In the genomic region with DNA sequence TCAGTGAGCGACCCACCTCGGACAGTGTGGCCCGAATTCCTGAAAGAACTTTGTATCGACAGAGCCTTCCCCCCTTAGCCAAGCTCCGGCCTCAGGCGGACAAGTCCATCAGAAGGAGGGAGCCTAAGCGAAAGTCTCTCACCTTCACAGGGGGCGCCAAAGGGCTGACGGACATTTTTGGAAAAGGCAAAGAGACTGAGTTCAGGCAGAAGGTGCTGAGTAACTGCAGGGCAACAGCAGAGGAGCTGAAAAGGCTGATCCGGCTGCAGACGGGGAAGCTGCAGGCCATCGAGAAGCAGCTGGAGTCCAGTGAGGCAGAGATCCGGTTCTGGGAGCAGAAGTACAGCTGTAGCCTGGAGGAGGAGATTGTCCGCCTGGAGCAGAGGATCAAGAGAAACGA, we compare ENCODE assay signal across 10 mouse cellular contexts. TPM values are rescaled to one million over a fixed set of nuclear protein-coding genes. Genes with fewer than 3 reads are reported as not detected.
DNase-seq lines count a peak whose midpoint lies in the region; ATAC-seq and TF ChIP-seq lines count a peak whose summit lies in the region.
"Had no signal": no experiment of that assay in that cellular context is flagged by ENCODE, and none has a peak within 500 bp of the region (broad histone marks: within the 10 kb centered on the region; RNA-seq: fewer than 3 reads in every experiment).

No protein-coding gene starts in this region.

- TF ChIP-seq POLR2A in kidney, adult 2 months (IDR thresholded peaks at IDR 0.05; ENCODE audit: low read depth, low read length): no peak

- ATAC-seq in kidney, embryonic 15.5 days (replicated peaks; ENCODE audit: low FRiP score): peak; percentile 38; the same call in 1 of the 2 replicates
- no peak for ATAC-seq in stomach, postnatal 0 days (ENCODE audit: low FRiP score, low TSS enrichment)

- TF ChIP-seq EP300 in stomach, postnatal 0 days (optimal IDR thresholded peaks at IDR 0.05): no peak

- H3K9ac ChIP-seq in kidney, embryonic 15.5 days: no peak overlapping the region
- H3K9ac ChIP-seq in stomach, postnatal 0 days (ENCODE audit: low read length): 0 out of 2 replicates have a peak overlapping the region, but pooled peaks have one; percentile 13
- H3K9ac ChIP-seq: lung, embryonic 15.5 days had no signal

- H3K4me2 ChIP-seq in kidney, embryonic 15.5 days: peak overlapping the region; percentile 36
- no peak overlapping the region for H3K4me2 ChIP-seq in stomach, postnatal 0 days (replicated peaks; ENCODE audit: low read depth)
- H3K4me2 ChIP-seq: lung, embryonic 15.5 days had no signal

- no peaks in the 10 kb centered on the region for H3K9me3 ChIP-seq in kidney, embryonic 15.5 days (replicated peaks)
- H3K9me3 ChIP-seq in stomach, postnatal 0 days (ENCODE audit: control insufficient read depth, low read length): no peaks in the 10 kb centered on the region
- H3K9me3 ChIP-seq: lung, embryonic 15.5 days had no signal

- peaks cover 6% of the 10 kb centered on the region; the same call in 1 of the 2 replicates for H3K4me1 ChIP-seq in kidney, embryonic 15.5 days
- H3K4me1 ChIP-seq in kidney, adult 2 months (ENCODE audit: control insufficient read depth, insufficient read depth, low read length): peaks cover 8% of the 10 kb centered on the region; the same call in 1 of the 2 replicates
- no peaks in the 10 kb centered on the region for H3K4me1 ChIP-seq in stomach, postnatal 0 days (replicated peaks; ENCODE audit: control insufficient read depth, insufficient read depth)
- H3K4me1 ChIP-seq: lung, embryonic 15.5 days had no signal

- peak; percentile 64 to 68 for DNase-seq in cerebellum, postnatal 10 days
- no peak for DNase-seq in cerebellum, adult 11-12 months
- no peak for DNase-seq in kidney, adult 2 months
- DNase-seq in testis, postnatal 10 days (ENCODE audit: low spot score): peak; percentile 63
- DNase-seq in testis, postnatal 14 days (ENCODE audit: low spot score): no peak
- DNase-seq in stomach, postnatal 0 days (ENCODE audit: low spot score): no peak
- DNase-seq in natural killer cell, adult 2 months (ENCODE audit: low spot score in 2 of 2): no peak
- DNase-seq: gastrocnemius, postnatal 36 days had no signal

- no peak for TF ChIP-seq CTCF in kidney, adult 2 months (conservative IDR thresholded peaks at IDR 0.05; ENCODE audit: insufficient read depth, insufficient read length, low read depth, low read length)
- peak; percentile 54 for TF ChIP-seq CTCF in stomach, postnatal 0 days (IDR thresholded peaks at IDR 0.05; ENCODE audit: low read depth)

- peaks cover 50% of the 10 kb centered on the region; the same call in 1 of the 2 replicates for H3K36me3 ChIP-seq in kidney, embryonic 15.5 days
- no peaks in the 10 kb centered on the region; the same call in 1 of the 2 replicates for H3K36me3 ChIP-seq in kidney, adult 2 months (ENCODE audit: control insufficient read depth, insufficient read depth, low read length)
- no peaks in the 10 kb centered on the region for H3K36me3 ChIP-seq in stomach, postnatal 0 days (ENCODE audit: control insufficient read depth, insufficient read depth, low read length)

- no peak overlapping the region; the same call in 1 of the 2 replicates for H3K4me3 ChIP-seq in kidney, embryonic 15.5 days (replicated peaks)
- no peak overlapping the region for H3K4me3 ChIP-seq in kidney, adult 2 months (ENCODE audit: insufficient read depth, low read depth, low read length)
- no peak overlapping the region for H3K4me3 ChIP-seq in stomach, postnatal 0 days (ENCODE audit: low read depth, low read length)
- H3K4me3 ChIP-seq: lung, embryonic 15.5 days had no signal

- no peaks in the 10 kb centered on the region for H3K27me3 ChIP-seq in kidney, embryonic 15.5 days
- H3K27me3 ChIP-seq in kidney, adult 2 months (replicated peaks; ENCODE audit: control insufficient read depth, insufficient read depth, low read length): no peaks in the 10 kb centered on the region
- no peaks in the 10 kb centered on the region for H3K27me3 ChIP-seq in stomach, postnatal 0 days (ENCODE audit: control insufficient read depth, insufficient read depth, low read length)
- H3K27me3 ChIP-seq: lung, embryonic 15.5 days had no signal

- H3K27ac ChIP-seq in kidney, embryonic 15.5 days: no peak overlapping the region
- no peak overlapping the region for H3K27ac ChIP-seq in kidney, adult 2 months (ENCODE audit: insufficient read depth, low read depth, low read length)
- no peak overlapping the region for H3K27ac ChIP-seq in stomach, postnatal 0 days (replicated peaks)
- H3K27ac ChIP-seq: lung, embryonic 15.5 days had no signal

- WGBS in kidney, embryonic 15.5 days: 37% methylated on average over 15 of the region's 15 CpGs
- WGBS in kidney, adult 2 months: 66% methylated on average over 15 of the region's 15 CpGs
- WGBS in stomach, postnatal 0 days: 48% methylated on average over 15 of the region's 15 CpGs

RNA-seq across cellular contexts. Expression of a gene that starts 50.2 kb away (rescaled TPM):
- 0.96 and 1.5 TPM in 2 replicates for polyA plus RNA-seq in kidney, embryonic 15.5 days (2015; fragmentation: Nextera tagmentation; extraction: Ambion mirVana)
- 1.8 TPM in 2 replicates for polyA plus RNA-seq in kidney, adult 2 months (2012; rRNA removed)
- polyA plus RNA-seq in stomach, postnatal 0 days (2015; fragmentation: Nextera tagmentation; extraction: Ambion mirVana): 1.3 and 1.6 TPM in 2 replicates

Comparison
In these comparisons a context has a peak if more than half of its experiments do, and no peak if none do; other contexts are left out.
1. DNase-seq: peak in cerebellum, postnatal 10 days (2 of 2) and testis, postnatal 10 days (single experiment); none in cerebellum, adult 11-12 months (single experiment), kidney, adult 2 months (single experiment), testis, postnatal 14 days (single experiment), stomach, postnatal 0 days (single experiment) and natural killer cell, adult 2 months (0 of 2).